Mouse (Mus musculus) embryo, embryonic 11 days (tissue): Measurements from ENCODE around the gene Pdik1l.

Experiments used
- DNase-seq: peaks from one replicate; pipeline ENCODE4 v3.0.0-alpha.2; 2015

Gene Pdik1l

GRCm38 (mm10) chr4:134230431-134230830 is 57.3 kb downstream of the Pdik1l start:
- DNase-seq: no peak

- DNase-seq: no peak
These were observed 60.5 kb downstream of the Pdik1l start, which contains the start of gene Catsper4 for GRCm38 (mm10) chr4:134227194-134227593. Gene Catsper4, minus strand, starts transcription at chr4:134227383.
